Mouse (Mus musculus) kidney, adult 2 months (tissue): ENCODE results near the gene 1110032A03Rik.

Source experiments
- CTCF ChIP-seq: fragments of 200-500 bp; conservative IDR thresholded peaks from 2 replicates; pipeline ENCODE4 v1.5.1; 2011; ENCODE audit warnings: low read depth, mild to moderate bottlenecking, control low read depth, low read length, moderate library complexity, mixed read lengths; ENCODE audit not compliant: insufficient read depth, insufficient read length
- POLR2A ChIP-seq: fragments of 200-500 bp; IDR thresholded peaks from one replicate; pipeline ENCODE4 v1.6.1; 2011; ENCODE audit warnings: low read depth, low read length, control low read depth

DNA sequence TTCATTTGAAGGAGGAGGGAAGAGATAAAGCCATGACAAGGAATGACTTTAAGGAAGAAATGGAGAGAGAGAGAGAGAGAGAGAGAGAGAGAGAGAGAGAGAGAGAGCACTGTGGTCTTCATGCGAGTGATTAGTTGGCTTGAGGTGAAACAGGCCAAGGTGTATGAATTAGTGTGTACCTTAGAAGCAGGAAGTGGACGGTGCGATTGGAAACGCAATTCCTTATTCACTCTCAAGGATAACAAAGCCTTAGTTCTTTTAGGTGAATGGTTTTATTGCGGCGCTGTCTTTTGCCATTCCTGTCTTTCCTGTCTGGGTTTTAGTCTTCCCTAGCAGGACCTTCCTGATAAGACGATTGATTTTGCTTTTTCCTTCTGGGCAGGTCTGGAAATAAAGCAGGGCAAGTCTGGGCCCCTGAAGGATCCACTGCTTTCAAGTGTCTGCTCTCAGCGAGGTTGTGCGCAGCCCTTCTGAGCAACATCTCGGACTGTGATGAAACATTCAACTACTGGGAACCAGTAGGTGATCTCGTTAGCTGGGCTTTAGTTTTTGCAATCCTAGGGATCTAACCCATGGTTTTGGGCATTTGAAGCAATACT is 941 bp upstream of the 1110032A03Rik start:
- no peak for TF ChIP-seq CTCF
- no peak for TF ChIP-seq POLR2A
